Mouse (Mus musculus): Measurements from ENCODE around the gene Anapc4. TPM values are rescaled to one million over a fixed set of nuclear protein-coding genes. Genes with fewer than 3 reads are reported as not detected.

Anapc4 gene
- polyA plus RNA-seq, 1 experiment from 2014 or later: 31.2 TPM

- no peak overlapping the region for H3K4me3 ChIP-seq (replicated peaks)
- no peaks in the 10 kb centered on the region for H3K9me3 ChIP-seq (replicated peaks)
- H3K4me2 ChIP-seq: no peak overlapping the region
- no peaks in the 10 kb centered on the region for H3K4me1 ChIP-seq (replicated peaks)
- H3K27me3 ChIP-seq: no peaks in the 10 kb centered on the region
- 40% methylated on average over 6 of the region's 6 CpGs for WGBS (ENCODE audit: insufficient replicate concordance)
- H3K27ac ChIP-seq: no peak overlapping the region
- ATAC-seq (ENCODE audit: low read depth): no peak
- H3K36me3 ChIP-seq: no peaks in the 10 kb centered on the region
- DNase-seq: no peak
- no peak overlapping the region for H3K9ac ChIP-seq
Observed at GRCm38 (mm10) chr5:52904671-52905070, 70.9 kb downstream of the Anapc4 start.

DNA sequence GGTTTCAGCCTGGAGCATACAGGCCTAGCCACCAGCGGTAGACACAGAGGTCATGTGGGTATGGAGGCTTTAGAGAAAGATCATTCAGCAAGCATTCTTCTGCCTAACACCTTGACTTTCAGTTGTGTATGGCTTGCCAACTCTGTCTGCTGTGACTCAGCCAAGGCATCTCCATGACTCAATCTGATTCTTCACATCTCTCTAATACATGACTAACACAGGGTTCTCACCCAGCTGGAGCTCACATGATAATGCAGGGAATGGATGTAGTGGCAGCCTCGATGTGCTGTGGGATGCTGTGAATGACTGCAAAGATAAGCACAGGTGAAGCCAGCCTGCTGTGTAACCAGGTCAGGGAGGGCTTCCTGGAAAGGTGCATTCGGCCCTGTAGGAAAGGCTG lies 74.4 kb downstream of the Anapc4 start:
- Histone ChIP-seq H3K36me3 (no peaks in the 10 kb centered on the region), H3K4me2 (no peak overlapping the region), H3K4me3 (replicated peaks) (no peak overlapping the region), H3K9me3 (replicated peaks) (no peaks in the 10 kb centered on the region), H3K4me1 (replicated peaks) (peaks cover 7% of the 10 kb centered on the region; the same call in 1 of the 2 replicates), H3K27me3 (no peaks in the 10 kb centered on the region), H3K27ac (no peak overlapping the region), H3K9ac (no peak overlapping the region)
- WGBS (ENCODE audit: insufficient replicate concordance): 58% methylated on average over 3 of the region's 3 CpGs
- ATAC-seq (ENCODE audit: low read depth) (no peak), DNase-seq (no peak)

DNA sequence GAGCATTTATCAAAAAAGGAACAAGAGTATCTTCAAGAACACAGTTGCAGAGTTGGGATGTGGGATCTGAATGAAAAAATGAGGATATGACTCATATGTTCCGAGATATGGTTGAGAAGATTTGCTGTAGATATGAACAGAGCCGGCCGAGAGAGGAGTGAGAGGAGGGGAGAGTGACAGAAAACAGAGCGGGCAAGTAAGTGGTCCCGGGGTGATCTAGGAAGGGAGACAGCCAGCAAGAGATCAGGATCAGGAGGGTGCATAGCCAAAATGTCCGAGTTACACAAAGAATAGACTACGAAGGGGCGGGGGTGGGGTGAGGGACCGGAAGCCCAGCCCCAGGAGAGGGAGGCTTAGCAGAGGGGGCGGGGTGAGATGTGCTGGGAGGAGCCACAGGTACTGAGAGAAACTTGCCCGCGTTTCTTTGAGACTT lies 76.4 kb downstream of the Anapc4 start:
- Histone ChIP-seq H3K4me2 (peak overlapping the region; percentile 50), H3K36me3 (no peaks in the 10 kb centered on the region), H3K9ac (no peak overlapping the region), H3K4me1 (replicated peaks) (peaks cover 7% of the 10 kb centered on the region; the same call in 1 of the 2 replicates), H3K27me3 (no peaks in the 10 kb centered on the region), H3K4me3 (replicated peaks) (peak overlapping the region; percentile 37), H3K9me3 (replicated peaks) (no peaks in the 10 kb centered on the region), H3K27ac (no peak overlapping the region)
- no peak for ATAC-seq (ENCODE audit: low read depth)
- peak; percentile 22 for DNase-seq
- 8% methylated on average over 12 of the region's 12 CpGs for WGBS (ENCODE audit: insufficient replicate concordance)

GRCm38 (mm10) chr5:52911286-52911870 lies 77.6 kb downstream of the Anapc4 start:
- H3K4me1 ChIP-seq (replicated peaks): peaks cover 7% of the 10 kb centered on the region; the same call in 1 of the 2 replicates
- no peaks in the 10 kb centered on the region for H3K36me3 ChIP-seq
- no peak overlapping the region for H3K4me2 ChIP-seq
- no peaks in the 10 kb centered on the region for H3K27me3 ChIP-seq
- ATAC-seq (ENCODE audit: low read depth) (no peak), DNase-seq (no peak)
- H3K4me3 ChIP-seq (replicated peaks): no peak overlapping the region
- no peak overlapping the region for H3K27ac ChIP-seq
- 76% methylated on average over 10 of the region's 10 CpGs for WGBS (ENCODE audit: insufficient replicate concordance)
- H3K9ac ChIP-seq: no peak overlapping the region
- no peaks in the 10 kb centered on the region for H3K9me3 ChIP-seq (replicated peaks)

DNA sequence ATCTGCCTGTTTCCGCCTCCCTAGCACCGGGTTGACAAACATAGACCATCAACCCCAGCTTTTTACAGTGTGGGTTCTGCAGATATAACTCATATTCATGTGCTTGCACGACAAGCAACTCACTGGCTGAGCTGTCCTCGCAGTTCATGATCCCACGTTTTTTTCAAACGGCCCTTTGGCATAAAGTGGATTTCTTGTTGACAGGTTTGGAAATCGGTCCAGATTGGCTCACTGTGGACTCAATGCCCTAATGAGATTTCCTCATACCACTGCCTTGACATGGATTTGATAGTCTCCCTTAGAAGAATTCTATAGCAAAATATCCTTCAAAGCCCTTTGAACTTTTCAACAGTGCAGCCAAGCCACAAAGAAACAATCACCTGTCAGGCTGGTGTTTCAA lies 79.9 kb downstream of the Anapc4 start:
- no peak overlapping the region for H3K27ac ChIP-seq
- WGBS (ENCODE audit: insufficient replicate concordance): 71% methylated on average over 7 of the region's 7 CpGs
- H3K4me1 ChIP-seq (replicated peaks): peaks cover 7% of the 10 kb centered on the region; the same call in 1 of the 2 replicates
- no peak overlapping the region for H3K4me3 ChIP-seq (replicated peaks)
- ATAC-seq (ENCODE audit: low read depth) (no peak), DNase-seq (no peak)
- no peak overlapping the region for H3K9ac ChIP-seq
- H3K27me3 ChIP-seq: no peaks in the 10 kb centered on the region
- H3K4me2 ChIP-seq: no peak overlapping the region
- no peaks in the 10 kb centered on the region for H3K36me3 ChIP-seq
- H3K9me3 ChIP-seq (replicated peaks): no peaks in the 10 kb centered on the region

- H3K9ac ChIP-seq: no peak overlapping the region
- H3K36me3 ChIP-seq: no peaks in the 10 kb centered on the region
- ATAC-seq (ENCODE audit: low read depth) (no peak), DNase-seq (no peak)
- no peaks in the 10 kb centered on the region for H3K27me3 ChIP-seq
- no peaks in the 10 kb centered on the region for H3K9me3 ChIP-seq (replicated peaks)
- H3K4me2 ChIP-seq: no peak overlapping the region
- no peak overlapping the region for H3K4me3 ChIP-seq (replicated peaks)
- H3K4me1 ChIP-seq (replicated peaks): no peaks in the 10 kb centered on the region
- 72% methylated on average over 6 of the region's 6 CpGs for WGBS (ENCODE audit: insufficient replicate concordance)
- no peak overlapping the region for H3K27ac ChIP-seq
Observed at GRCm38 (mm10) chr5:52916186-52916585, 82.4 kb downstream of the Anapc4 start.

Other genes with a start within 250 kb of the Anapc4 start
- gene Sepsecs, start 164.3 kb upstream of the Anapc4 start, polyA plus RNA-seq (2015; fragmentation: Nextera tagmentation; extraction: Ambion mirVana): 7.6 and 9.4 TPM in 2 replicates
- 16.5 and 19.6 TPM in 2 replicates for gene Pi4k2b, start 92.4 kb upstream of the Anapc4 start, polyA plus RNA-seq (2015; fragmentation: Nextera tagmentation; extraction: Ambion mirVana)
- 7.8 and 9.2 TPM in 2 replicates for gene Zcchc4, start 58.6 kb upstream of the Anapc4 start, polyA plus RNA-seq (2015; fragmentation: Nextera tagmentation; extraction: Ambion mirVana)
- 0.03 and 0.06 TPM in 2 replicates for gene Slc34a2, start 204.1 kb downstream of the Anapc4 start, polyA plus RNA-seq (2015; fragmentation: Nextera tagmentation; extraction: Ambion mirVana)

Measured in liver, embryonic 13.5 days (tissue).